Mouse (Mus musculus): Measurements from ENCODE around the gene Ercc4. TPM values are rescaled to one million over a fixed set of nuclear protein-coding genes. Genes with fewer than 3 reads are reported as not detected.

Gene Ercc4
- polyA plus RNA-seq, 1 experiment from 2014 or later = 18.5 TPM

- WGBS = 64% methylated on average over 9 of the region's 9 CpGs
- Histone ChIP-seq H3K27ac (ENCODE audit: low read length) (no peak overlapping the region), H3K9ac (ENCODE audit: low read depth, low read length) (no peak overlapping the region), H3K27me3 (ENCODE audit: control insufficient read depth, insufficient read depth, low read depth, low read length) (no peaks in the 10 kb centered on the region), H3K4me1 (ENCODE audit: control insufficient read depth, insufficient read depth, low read length) (no peaks in the 10 kb centered on the region), H3K36me3 (ENCODE audit: control insufficient read depth, insufficient read depth, low read length) (peaks cover 2% of the 10 kb centered on the region; the same call in 1 of the 2 replicates), H3K4me2 (ENCODE audit: low read length) (no peak overlapping the region), H3K4me3 (ENCODE audit: low read depth, low read length) (no peak overlapping the region), H3K9me3 (replicated peaks; ENCODE audit: control insufficient read depth, low read length, poor library complexity, severe bottlenecking) (no peaks in the 10 kb centered on the region)
- ATAC-seq = peak; percentile 91
Measured at GRCm38 (mm10) chr16:13117299-13117966, 7.9 kb downstream of the Ercc4 start.

GRCm38 (mm10) chr16:13117967-13118430 lies 8.5 kb downstream of the Ercc4 start:
- H3K9ac ChIP-seq (ENCODE audit: low read depth, low read length) = no peak overlapping the region

GRCm38 (mm10) chr16:13118754-13119294 lies 9.3 kb downstream of the Ercc4 start:
- Histone ChIP-seq H3K27ac (ENCODE audit: low read length) (no peak overlapping the region), H3K27me3 (ENCODE audit: control insufficient read depth, insufficient read depth, low read depth, low read length) (no peaks in the 10 kb centered on the region), H3K9ac (ENCODE audit: low read depth, low read length) (no peak overlapping the region), H3K4me2 (ENCODE audit: low read length) (no peak overlapping the region), H3K4me1 (ENCODE audit: control insufficient read depth, insufficient read depth, low read length) (no peaks in the 10 kb centered on the region), H3K9me3 (replicated peaks; ENCODE audit: control insufficient read depth, low read length, poor library complexity, severe bottlenecking) (no peaks in the 10 kb centered on the region), H3K36me3 (ENCODE audit: control insufficient read depth, insufficient read depth, low read length) (peaks cover 7% of the 10 kb centered on the region), H3K4me3 (ENCODE audit: low read depth, low read length) (no peak overlapping the region)
- ATAC-seq = no peak
- WGBS = 86% methylated on average over 2 of the region's 2 CpGs

More at GRCm38 (mm10) chr16:13117967-13118430, 8.5 kb downstream of the Ercc4 start:
- WGBS = 91% methylated on average over 7 of the region's 7 CpGs
- Histone ChIP-seq H3K4me1 (ENCODE audit: control insufficient read depth, insufficient read depth, low read length) (no peaks in the 10 kb centered on the region), H3K9me3 (replicated peaks; ENCODE audit: control insufficient read depth, low read length, poor library complexity, severe bottlenecking) (no peaks in the 10 kb centered on the region), H3K36me3 (ENCODE audit: control insufficient read depth, insufficient read depth, low read length) (peaks cover 1% of the 10 kb centered on the region), H3K27ac (ENCODE audit: low read length) (no peak overlapping the region), H3K27me3 (ENCODE audit: control insufficient read depth, insufficient read depth, low read depth, low read length) (no peaks in the 10 kb centered on the region), H3K4me3 (ENCODE audit: low read depth, low read length) (no peak overlapping the region), H3K4me2 (ENCODE audit: low read length) (no peak overlapping the region)
- no peak for ATAC-seq

GRCm38 (mm10) chr16:13119641-13120350 lies 10.3 kb downstream of the Ercc4 start:
- ATAC-seq = no peak
- no peak overlapping the region for H3K27ac ChIP-seq (ENCODE audit: low read length)
- H3K4me2 ChIP-seq (ENCODE audit: low read length) = no peak overlapping the region
- H3K9ac ChIP-seq (ENCODE audit: low read depth, low read length) = no peak overlapping the region
- H3K4me3 ChIP-seq (ENCODE audit: low read depth, low read length) = no peak overlapping the region
- 83% methylated on average over 3 of the region's 3 CpGs for WGBS
- peaks cover 7% of the 10 kb centered on the region for H3K36me3 ChIP-seq (ENCODE audit: control insufficient read depth, insufficient read depth, low read length)
- H3K9me3 ChIP-seq (replicated peaks; ENCODE audit: control insufficient read depth, low read length, poor library complexity, severe bottlenecking) = no peaks in the 10 kb centered on the region
- no peaks in the 10 kb centered on the region for H3K4me1 ChIP-seq (ENCODE audit: control insufficient read depth, insufficient read depth, low read length)
- no peaks in the 10 kb centered on the region for H3K27me3 ChIP-seq (ENCODE audit: control insufficient read depth, insufficient read depth, low read depth, low read length)

- Histone ChIP-seq H3K9me3 (replicated peaks; ENCODE audit: control insufficient read depth, low read length, poor library complexity, severe bottlenecking) (no peaks in the 10 kb centered on the region), H3K36me3 (ENCODE audit: control insufficient read depth, insufficient read depth, low read length) (peaks cover 24% of the 10 kb centered on the region), H3K4me3 (ENCODE audit: low read depth, low read length) (no peak overlapping the region), H3K27ac (ENCODE audit: low read length) (no peak overlapping the region), H3K9ac (ENCODE audit: low read depth, low read length) (no peak overlapping the region), H3K27me3 (ENCODE audit: control insufficient read depth, insufficient read depth, low read depth, low read length) (no peaks in the 10 kb centered on the region), H3K4me2 (ENCODE audit: low read length) (no peak overlapping the region), H3K4me1 (ENCODE audit: control insufficient read depth, insufficient read depth, low read length) (no peaks in the 10 kb centered on the region)
- no peak for ATAC-seq
- 91% methylated on average over 8 of the region's 8 CpGs for WGBS
Measured at GRCm38 (mm10) chr16:13125357-13125756, 15.9 kb downstream of the Ercc4 start.

- Histone ChIP-seq H3K4me3 (ENCODE audit: low read depth, low read length) (no peak overlapping the region), H3K36me3 (ENCODE audit: control insufficient read depth, insufficient read depth, low read length) (peaks cover 32% of the 10 kb centered on the region), H3K9ac (ENCODE audit: low read depth, low read length) (no peak overlapping the region), H3K9me3 (replicated peaks; ENCODE audit: control insufficient read depth, low read length, poor library complexity, severe bottlenecking) (no peaks in the 10 kb centered on the region), H3K4me1 (ENCODE audit: control insufficient read depth, insufficient read depth, low read length) (no peaks in the 10 kb centered on the region), H3K27me3 (ENCODE audit: control insufficient read depth, insufficient read depth, low read depth, low read length) (no peaks in the 10 kb centered on the region), H3K27ac (ENCODE audit: low read length) (no peak overlapping the region), H3K4me2 (ENCODE audit: low read length) (no peak overlapping the region)
- 94% methylated on average over 10 of the region's 10 CpGs for WGBS
- no peak for ATAC-seq
Measured at GRCm38 (mm10) chr16:13127566-13127965, 18.1 kb downstream of the Ercc4 start.

GRCm38 (mm10) chr16:13130412-13130811 lies 20.9 kb downstream of the Ercc4 start:
- H3K4me3 ChIP-seq (ENCODE audit: low read depth, low read length) = no peak overlapping the region
- no peak overlapping the region for H3K4me2 ChIP-seq (ENCODE audit: low read length)
- H3K36me3 ChIP-seq (ENCODE audit: control insufficient read depth, insufficient read depth, low read length) = peaks cover 28% of the 10 kb centered on the region
- no peak for ATAC-seq
- WGBS = 40% methylated on average over 14 of the region's 14 CpGs
- H3K4me1 ChIP-seq (ENCODE audit: control insufficient read depth, insufficient read depth, low read length) = no peaks in the 10 kb centered on the region
- no peak overlapping the region for H3K27ac ChIP-seq (ENCODE audit: low read length)
- no peaks in the 10 kb centered on the region for H3K27me3 ChIP-seq (ENCODE audit: control insufficient read depth, insufficient read depth, low read depth, low read length)
- no peak overlapping the region for H3K9ac ChIP-seq (ENCODE audit: low read depth, low read length)
- H3K9me3 ChIP-seq (replicated peaks; ENCODE audit: control insufficient read depth, low read length, poor library complexity, severe bottlenecking) = no peaks in the 10 kb centered on the region

GRCm38 (mm10) chr16:13141220-13141619 lies 31.7 kb downstream of the Ercc4 start:
- Histone ChIP-seq H3K27me3 (ENCODE audit: control insufficient read depth, insufficient read depth, low read depth, low read length) (no peaks in the 10 kb centered on the region), H3K9me3 (replicated peaks; ENCODE audit: control insufficient read depth, low read length, poor library complexity, severe bottlenecking) (no peaks in the 10 kb centered on the region), H3K27ac (ENCODE audit: low read length) (no peak overlapping the region), H3K9ac (ENCODE audit: low read depth, low read length) (no peak overlapping the region), H3K4me1 (ENCODE audit: control insufficient read depth, insufficient read depth, low read length) (no peaks in the 10 kb centered on the region), H3K36me3 (ENCODE audit: control insufficient read depth, insufficient read depth, low read length) (peaks cover 20% of the 10 kb centered on the region), H3K4me3 (ENCODE audit: low read depth, low read length) (no peak overlapping the region), H3K4me2 (ENCODE audit: low read length) (no peak overlapping the region)
- no peak for ATAC-seq
- 96% methylated on average over 6 of the region's 6 CpGs for WGBS

GRCm38 (mm10) chr16:13143932-13144331 lies 34.4 kb downstream of the Ercc4 start:
- ATAC-seq = no peak
- WGBS = 91% methylated on average over 7 of the region's 7 CpGs
- no peak overlapping the region for H3K27ac ChIP-seq (ENCODE audit: low read length)

More at GRCm38 (mm10) chr16:13143932-13144331, 34.4 kb downstream of the Ercc4 start:
- Histone ChIP-seq H3K4me3 (ENCODE audit: low read depth, low read length) (no peak overlapping the region), H3K4me1 (ENCODE audit: control insufficient read depth, insufficient read depth, low read length) (no peaks in the 10 kb centered on the region), H3K4me2 (ENCODE audit: low read length) (no peak overlapping the region), H3K27me3 (ENCODE audit: control insufficient read depth, insufficient read depth, low read depth, low read length) (no peaks in the 10 kb centered on the region), H3K9me3 (replicated peaks; ENCODE audit: control insufficient read depth, low read length, poor library complexity, severe bottlenecking) (no peaks in the 10 kb centered on the region), H3K36me3 (ENCODE audit: control insufficient read depth, insufficient read depth, low read length) (peaks cover 34% of the 10 kb centered on the region), H3K9ac (ENCODE audit: low read depth, low read length) (no peak overlapping the region)

All from midbrain, embryonic 16.5 days (tissue).